Mouse (Mus musculus) liver, embryonic 14.5 days (tissue): ENCODE data around the gene Tada1. TPM values are rescaled to one million over a fixed set of nuclear protein-coding genes. Genes with fewer than 3 reads are reported as not detected.

Experiments used
- ATAC-seq: fragments of 200-750 bp; cut with Nextera tagmentation; 2 replicates; pipeline ENCODE4 v1.8.0; 2017; ENCODE audit warnings: moderate number of reproducible peaks, mild to moderate bottlenecking, moderate library complexity; ENCODE audit not compliant: insufficient read depth
- DNase-seq, 3 experiments: peaks; one replicate each; pipeline ENCODE4 v3.0.0-alpha.2; 2012 to 2013; ENCODE audit warnings: low read depth in 3 of 3, low spot score in 3 of 3
- H3K27ac ChIP-seq: fragments of 300-500 bp; sonication (generic); 2 replicates; pipeline ENCODE4 v1.5.1; 2014; ENCODE audit warnings: moderate library complexity, mild to moderate bottlenecking, control low read depth, inconsistent platforms
- H3K27me3 ChIP-seq: fragments of 300-500 bp; sonication (generic); 2 replicates; pipeline ENCODE4 v1.6.1; 2014; ENCODE audit warnings: mild to moderate bottlenecking, low read length, moderate library complexity; ENCODE audit not compliant: control insufficient read depth, insufficient read depth
- H3K36me3 ChIP-seq: fragments of 300-500 bp; sonication (generic); replicated peaks from 2 replicates; pipeline ENCODE4 v1.6.1; 2014; ENCODE audit warnings: low read depth; ENCODE audit not compliant: control insufficient read depth, insufficient read depth
- H3K4me1 ChIP-seq, 2 experiments: fragments of 200-500 bp in 1 of 2; fragments of 300-500 bp in 1 of 2; sonication (generic) in 1 of 2; replicated peaks; 2 replicates each; pipeline ENCODE4 v1.6.1; 2012 to 2014; ENCODE audit warnings: antibody characterized with exemption in 1 of 2, inconsistent platforms in 1 of 2, low read length in 1 of 2; ENCODE audit not compliant: control insufficient read depth in 2 of 2, insufficient read depth in 2 of 2
- H3K4me2 ChIP-seq: fragments of 300-500 bp; sonication (generic); 2 replicates; pipeline ENCODE4 v1.6.1; 2014; ENCODE audit warnings: low read depth, mild to moderate bottlenecking, control low read depth, moderate library complexity
- H3K4me3 ChIP-seq, 2 experiments: fragments of 200-500 bp in 1 of 2; fragments of 300-500 bp in 1 of 2; sonication (generic) in 1 of 2; 2 replicates each; pipeline ENCODE4 v1.5.1; 2012 to 2014; ENCODE audit warnings: low read depth in 2 of 2, low read length in 2 of 2, mild to moderate bottlenecking in 2 of 2, control low read depth in 1 of 2, inconsistent platforms in 1 of 2, moderate library complexity in 1 of 2; ENCODE audit not compliant: insufficient read depth in 1 of 2
- H3K9ac ChIP-seq: fragments of 300-500 bp; sonication (generic); replicated peaks from 2 replicates; pipeline ENCODE4 v1.6.1; 2014; ENCODE audit warnings: mild to moderate bottlenecking, control low read depth, moderate library complexity
- H3K9me3 ChIP-seq: fragments of 300-500 bp; sonication (generic); 2 replicates; pipeline ENCODE4 v1.6.1; 2016; ENCODE audit warnings: low read length, mixed read lengths; ENCODE audit not compliant: control insufficient read depth
- CTCF ChIP-seq: IDR thresholded peaks from 2 replicates; pipeline ENCODE4 v1.5.1; 2016; ENCODE audit warnings: antibody characterized with exemption, low read depth, control low read depth
- EP300 ChIP-seq: IDR thresholded peaks from 2 replicates; pipeline ENCODE4 v1.6.1; 2016; ENCODE audit warnings: antibody characterized with exemption, low read depth
- WGBS: fragments of 180-500 bp; shearing (Covaris S2); extraction: QIAGEN DNeasy Blood & Tissue Kit; methylation state at CpG from one replicate; pipeline ENCODE4 v1.1.7; 2014; ENCODE audit not compliant: insufficient replicate concordance; 5-methylcytosine and 5-hydroxymethylcytosine counted together
- polyA plus RNA-seq, 2 experiments: library from polyadenylated mRNA; depleted of rRNA in 1 of 2; stranded (reverse) in 1 of 2; unstranded in 1 of 2; fragments of >200 nt; fragmentation: Nextera tagmentation in 1 of 2; extraction: Ambion mirVana in 1 of 2; gene quantifications; 2 replicates each; pipeline versions ENCODE4 v1.2.1 to v1.2.3; 2012 to 2014

Gene Tada1
- polyA plus RNA-seq (2012; rRNA removed) (11.0 and 13.7 TPM in 2 replicates), polyA plus RNA-seq (2014; fragmentation: Nextera tagmentation; extraction: Ambion mirVana) (21.7 and 23.0 TPM in 2 replicates)

DNA sequence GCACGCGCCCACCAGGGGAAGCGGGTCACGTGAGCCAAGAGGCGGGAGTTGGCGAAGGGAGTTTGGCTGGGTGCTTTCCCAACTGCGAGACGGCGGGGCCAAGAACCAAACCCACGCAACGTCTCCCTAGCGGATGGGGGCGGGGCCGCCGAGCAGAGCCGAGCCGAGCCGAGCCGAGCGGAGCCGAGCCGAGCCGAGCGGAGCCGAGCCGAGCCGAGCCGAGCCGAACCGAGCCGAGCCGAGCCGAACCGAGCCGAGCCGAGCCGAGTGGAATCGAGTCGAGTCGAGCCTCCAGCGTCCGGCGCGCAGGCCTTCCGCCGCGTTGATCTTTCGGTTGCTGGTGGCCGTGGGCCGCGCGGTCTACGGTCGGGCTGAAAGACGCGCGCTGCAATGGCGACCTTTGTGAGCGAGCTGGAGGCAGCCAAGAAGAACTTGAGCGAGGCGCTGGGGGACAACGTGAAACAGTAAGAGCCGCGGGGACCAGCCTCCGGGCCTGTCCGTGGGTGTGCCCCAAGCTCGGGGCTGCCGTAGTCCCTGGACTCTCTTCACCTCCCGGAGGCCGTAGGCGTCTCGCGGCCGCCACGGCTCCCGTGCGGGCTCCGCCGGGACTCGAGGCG is at the start of gene Tada1:
Gene Tada1, plus strand, starts transcription at position 85 of the 617 bp plus-strand sequence.
- ATAC-seq (peak; percentile 83), DNase-seq (peak; percentile 69 to 75 (median 70))
- H3K36me3 ChIP-seq, result peaks cover 3% of the 10 kb centered on the region
- H3K27ac ChIP-seq, result peak within 1 kb of the TSS; percentile 56
- TF ChIP-seq CTCF, result no peak
- no peak for TF ChIP-seq EP300
- H3K4me2 ChIP-seq, result peak within 1 kb of the TSS; percentile 69
- no peaks in the 10 kb centered on the region for H3K9me3 ChIP-seq
- peak within 1 kb of the TSS; percentile 75 to 90 for H3K4me3 ChIP-seq
- peaks cover 9 to 17% of the 10 kb centered on the region in 2 experiments for H3K4me1 ChIP-seq
- under 1% methylated on average over 79 of the region's 81 CpGs for WGBS
- H3K27me3 ChIP-seq, result no peaks in the 10 kb centered on the region
- peak within 1 kb of the TSS; percentile 83 for H3K9ac ChIP-seq

- H3K4me1 ChIP-seq, result no peaks in the 10 kb centered on the region
- no peaks in the 10 kb centered on the region for H3K27me3 ChIP-seq
- no peak for DNase-seq
- no peak for ATAC-seq
- no peaks in the 10 kb centered on the region for H3K36me3 ChIP-seq
- no peak overlapping the region for H3K9ac ChIP-seq
- no peak overlapping the region for H3K4me3 ChIP-seq
- no peaks in the 10 kb centered on the region for H3K9me3 ChIP-seq
- TF ChIP-seq CTCF (no peak), EP300 (no peak)
- H3K27ac ChIP-seq, result no peak overlapping the region
- H3K4me2 ChIP-seq, result no peak overlapping the region
- WGBS, result 56% methylated on average over 3 of the region's 3 CpGs
Measured at GRCm38 (mm10) chr1:166330752-166331151, 48.1 kb upstream of the Tada1 start.

GRCm38 (mm10) chr1:166339110-166339509 is 39.8 kb upstream of the Tada1 start:
- H3K9me3 ChIP-seq, result no peaks in the 10 kb centered on the region
- no peak overlapping the region for H3K9ac ChIP-seq
- 53% methylated on average over 6 of the region's 6 CpGs for WGBS
- H3K4me1 ChIP-seq, result no peaks in the 10 kb centered on the region
- H3K27ac ChIP-seq, result no peak overlapping the region
- H3K4me3 ChIP-seq, result no peak overlapping the region
- DNase-seq (no peak), ATAC-seq (no peak)
- no peaks in the 10 kb centered on the region for H3K27me3 ChIP-seq
- H3K4me2 ChIP-seq, result no peak overlapping the region
- H3K36me3 ChIP-seq, result no peaks in the 10 kb centered on the region
- TF ChIP-seq EP300 (no peak), CTCF (no peak)

GRCm38 (mm10) chr1:166342060-166342459 is 36.8 kb upstream of the Tada1 start:
- DNase-seq (no peak), ATAC-seq (no peak)
- TF ChIP-seq CTCF (no peak), EP300 (no peak)
- no peaks in the 10 kb centered on the region for H3K36me3 ChIP-seq
- H3K4me2 ChIP-seq, result no peak overlapping the region
- H3K27me3 ChIP-seq, result no peaks in the 10 kb centered on the region
- no peak overlapping the region for H3K4me3 ChIP-seq
- H3K27ac ChIP-seq, result no peak overlapping the region
- no peaks in the 10 kb centered on the region for H3K9me3 ChIP-seq
- 55% methylated on average over 2 of the region's 2 CpGs for WGBS
- no peak overlapping the region for H3K9ac ChIP-seq
- H3K4me1 ChIP-seq, result no peaks in the 10 kb centered on the region

- TF ChIP-seq CTCF, result no peak
- TF ChIP-seq EP300, result no peak
- ATAC-seq (no peak), DNase-seq (no peak)
- H3K9me3 ChIP-seq, result no peaks in the 10 kb centered on the region
- H3K9ac ChIP-seq, result no peak overlapping the region
- no peak overlapping the region for H3K27ac ChIP-seq
- H3K36me3 ChIP-seq, result no peaks in the 10 kb centered on the region
- no peak overlapping the region for H3K4me2 ChIP-seq
- 49% methylated on average over 1 of the region's 1 CpGs for WGBS
- no peak overlapping the region for H3K4me3 ChIP-seq
- no peaks in the 10 kb centered on the region for H3K4me1 ChIP-seq
- H3K27me3 ChIP-seq, result no peaks in the 10 kb centered on the region
Measured at GRCm38 (mm10) chr1:166342539-166342938, 36.4 kb upstream of the Tada1 start.
